Mouse (Mus musculus) heart, embryonic 11.5 days (tissue): ENCODE results near the gene Atp6v1g1. TPM values are rescaled to one million over a fixed set of nuclear protein-coding genes. Genes with fewer than 3 reads are reported as not detected.

Experiments used
- ATAC-seq: fragments of 200-750 bp; cut with Nextera tagmentation; replicated peaks from 2 replicates; pipeline ENCODE4 v1.8.0; 2017; ENCODE audit warnings: moderate library complexity; ENCODE audit not compliant: insufficient number of reproducible peaks, low FRiP score, low TSS enrichment
- H3K27ac ChIP-seq: fragments of 300-500 bp; sonication (generic); 2 replicates; pipeline ENCODE4 v1.5.1; 2014; ENCODE audit warnings: mild to moderate bottlenecking, low read depth, low read length
- H3K27me3 ChIP-seq: fragments of 300-500 bp; sonication (generic); 2 replicates; pipeline ENCODE4 v1.6.1; 2014; ENCODE audit warnings: mild to moderate bottlenecking, low read length, mixed read lengths; ENCODE audit not compliant: control insufficient read depth, insufficient read depth
- H3K36me3 ChIP-seq: fragments of 300-500 bp; sonication (generic); 2 replicates; pipeline ENCODE4 v1.6.1; 2014; ENCODE audit warnings: mild to moderate bottlenecking, low read length, moderate library complexity, mixed read lengths; ENCODE audit not compliant: control insufficient read depth, insufficient read depth
- H3K4me1 ChIP-seq: fragments of 300-500 bp; sonication (generic); 2 replicates; pipeline ENCODE4 v1.6.1; 2014; ENCODE audit warnings: low read length; ENCODE audit not compliant: control insufficient read depth, insufficient read depth
- H3K4me2 ChIP-seq: fragments of 300-500 bp; sonication (generic); 2 replicates; pipeline ENCODE4 v1.6.1; 2014; ENCODE audit warnings: mild to moderate bottlenecking, moderate library complexity
- H3K4me3 ChIP-seq: fragments of 300-500 bp; sonication (generic); 2 replicates; pipeline ENCODE4 v1.5.1; 2014; ENCODE audit warnings: low read depth, low read length
- H3K9ac ChIP-seq: fragments of 300-500 bp; sonication (generic); 2 replicates; pipeline ENCODE4 v1.6.1; 2014; ENCODE audit warnings: mild to moderate bottlenecking, low read depth, low read length, moderate library complexity
- H3K9me3 ChIP-seq: fragments of 300-500 bp; sonication (generic); replicated peaks from 2 replicates; pipeline ENCODE4 v1.6.1; 2016; ENCODE audit warnings: low read length; ENCODE audit not compliant: control insufficient read depth
- WGBS: fragments of 180-500 bp; shearing (Covaris S2); extraction: QIAGEN DNeasy Blood & Tissue Kit; methylation state at CpG from one replicate; pipeline ENCODE4 v1.1.7; 2014; ENCODE audit not compliant: insufficient replicate concordance; 5-methylcytosine and 5-hydroxymethylcytosine counted together
- polyA plus RNA-seq: library from polyadenylated mRNA; unstranded; fragments of >200 nt; fragmentation: Nextera tagmentation; extraction: Ambion mirVana; gene quantifications from 2 replicates; pipeline ENCODE4 v1.2.1, GENCODE M21; 2014

The Atp6v1g1 gene
- polyA plus RNA-seq, 1 experiment from 2014 or later: 213 TPM

- Histone ChIP-seq H3K36me3 (no peaks in the 10 kb centered on the region), H3K9ac (0 out of 2 replicates have a peak overlapping the region, but pooled peaks have one; percentile 11), H3K4me3 (no peak overlapping the region), H3K27me3 (no peaks in the 10 kb centered on the region), H3K4me1 (peaks cover 29% of the 10 kb centered on the region), H3K4me2 (no peak overlapping the region), H3K27ac (peak overlapping the region; percentile 17; the same call in 1 of the 2 replicates), H3K9me3 (no peaks in the 10 kb centered on the region)
- WGBS: 27% methylated on average over 2 of the region's 2 CpGs
- ATAC-seq: no peak
These were observed 2.4 kb upstream of the Atp6v1g1 start for GRCm38 (mm10) chr4:63542209-63542608.

- Histone ChIP-seq H3K27ac (peak overlapping the region; percentile 51; the same call in 1 of the 2 replicates), H3K36me3 (peaks cover 2% of the 10 kb centered on the region), H3K9me3 (no peaks in the 10 kb centered on the region), H3K9ac (0 out of 2 replicates have a peak overlapping the region, but pooled peaks have one; percentile 28), H3K4me1 (peaks cover 29% of the 10 kb centered on the region), H3K4me2 (peak overlapping the region; percentile 54), H3K27me3 (no peaks in the 10 kb centered on the region), H3K4me3 (0 out of 2 replicates have a peak overlapping the region, but pooled peaks have one; percentile 70)
- peak; percentile 15 for ATAC-seq
- WGBS: 59% methylated on average over 10 of the region's 10 CpGs
These were observed 652 bp upstream of the Atp6v1g1 start for GRCm38 (mm10) chr4:63543746-63544493.

GRCm38 (mm10) chr4:63545231-63545958 is 823 bp downstream of the Atp6v1g1 start:
- no peak; the same call in 1 of the 2 replicates for ATAC-seq
- H3K4me3 ChIP-seq: peak overlapping the region; percentile 70
- no peaks in the 10 kb centered on the region for H3K9me3 ChIP-seq
- H3K27ac ChIP-seq: peak overlapping the region; percentile 77
- H3K9ac ChIP-seq: peak overlapping the region; percentile 84
- H3K36me3 ChIP-seq: peaks cover 8% of the 10 kb centered on the region
- H3K4me1 ChIP-seq: peaks cover 29% of the 10 kb centered on the region
- WGBS: 21% methylated on average over 26 of the region's 26 CpGs
- H3K27me3 ChIP-seq: no peaks in the 10 kb centered on the region
- peak overlapping the region; percentile 77 for H3K4me2 ChIP-seq

- no peak for ATAC-seq
- Histone ChIP-seq H3K27ac (no peak overlapping the region), H3K4me3 (no peak overlapping the region; the same call in 1 of the 2 replicates), H3K4me2 (peak overlapping the region; percentile 77), H3K4me1 (peaks cover 29% of the 10 kb centered on the region), H3K36me3 (peaks cover 12% of the 10 kb centered on the region), H3K9me3 (no peaks in the 10 kb centered on the region), H3K9ac (no peak overlapping the region), H3K27me3 (no peaks in the 10 kb centered on the region)
- whole genome bisulfite sequencing: 83% methylated on average over 6 of the region's 6 CpGs
These were observed 2.0 kb downstream of the Atp6v1g1 start for GRCm38 (mm10) chr4:63546441-63547055.

- H3K27me3 ChIP-seq: no peaks in the 10 kb centered on the region
- no peak overlapping the region for H3K4me2 ChIP-seq
- no peak overlapping the region for H3K4me3 ChIP-seq
- ATAC-seq: no peak
- H3K9me3 ChIP-seq: no peaks in the 10 kb centered on the region
- no peak overlapping the region for H3K9ac ChIP-seq
- 63% methylated on average over 1 of the region's 1 CpGs for WGBS
- H3K4me1 ChIP-seq: peaks cover 19% of the 10 kb centered on the region
- H3K27ac ChIP-seq: no peak overlapping the region
- peaks cover 25% of the 10 kb centered on the region for H3K36me3 ChIP-seq
These were observed 3.2 kb downstream of the Atp6v1g1 start for GRCm38 (mm10) chr4:63547799-63548198.

GRCm38 (mm10) chr4:63548491-63548890 is 3.9 kb downstream of the Atp6v1g1 start:
- no peak overlapping the region for H3K4me2 ChIP-seq
- ATAC-seq: no peak
- H3K9ac ChIP-seq: no peak overlapping the region
- H3K4me3 ChIP-seq: no peak overlapping the region
- H3K4me1 ChIP-seq: peaks cover 18% of the 10 kb centered on the region
- WGBS: 84% methylated on average over 3 of the region's 3 CpGs
- H3K27me3 ChIP-seq: no peaks in the 10 kb centered on the region
- no peak overlapping the region for H3K27ac ChIP-seq
- peaks cover 25% of the 10 kb centered on the region for H3K36me3 ChIP-seq
- no peaks in the 10 kb centered on the region for H3K9me3 ChIP-seq

DNA sequence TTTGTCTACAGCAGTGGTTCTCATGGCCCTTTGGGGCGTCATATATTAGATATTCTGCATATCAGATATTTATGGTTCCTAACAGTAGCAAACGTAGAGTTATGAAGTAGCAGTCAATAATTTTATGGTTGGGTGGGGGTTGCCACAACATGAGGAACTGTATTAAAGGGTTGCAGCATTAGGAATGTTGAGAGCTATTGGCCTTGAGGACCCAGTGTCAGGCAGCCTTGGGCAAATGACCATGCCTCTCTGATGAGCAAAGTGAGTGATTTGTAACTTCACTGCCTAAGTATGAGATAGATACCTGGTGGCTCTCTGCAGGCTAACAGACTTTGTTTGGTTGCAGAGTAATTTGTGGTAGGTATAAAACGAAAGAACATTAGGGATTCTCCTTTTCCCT is 6.3 kb downstream of the Atp6v1g1 start:
- WGBS: 94% methylated on average over 3 of the region's 3 CpGs
- ATAC-seq: no peak
- Histone ChIP-seq H3K27me3 (no peaks in the 10 kb centered on the region), H3K4me2 (no peak overlapping the region), H3K9ac (no peak overlapping the region), H3K27ac (no peak overlapping the region), H3K9me3 (no peaks in the 10 kb centered on the region), H3K4me1 (peaks cover 7% of the 10 kb centered on the region), H3K4me3 (no peak overlapping the region), H3K36me3 (peaks cover 33% of the 10 kb centered on the region)

GRCm38 (mm10) chr4:63552865-63553264 is 8.3 kb downstream of the Atp6v1g1 start:
- H3K9ac ChIP-seq: no peak overlapping the region
- no peak overlapping the region for H3K4me3 ChIP-seq
- H3K36me3 ChIP-seq: peaks cover 33% of the 10 kb centered on the region
- no peak overlapping the region for H3K27ac ChIP-seq
- no peak overlapping the region for H3K4me2 ChIP-seq
- H3K27me3 ChIP-seq: no peaks in the 10 kb centered on the region
- 85% methylated on average over 1 of the region's 1 CpGs for WGBS
- ATAC-seq: no peak
- no peaks in the 10 kb centered on the region for H3K9me3 ChIP-seq
- H3K4me1 ChIP-seq: peaks cover 16% of the 10 kb centered on the region
